Mouse (Mus musculus) common myeloid progenitor, adult 5-6 weeks (primary cell): ENCODE data around the gene Crispld2. TPM values are rescaled to one million over a fixed set of nuclear protein-coding genes. Genes with fewer than 3 reads are reported as not detected.

ENCODE experiments used
- ATAC-seq: replicated peaks from 2 replicates; pipeline ENCODE4 v1.8.0; 2016; ENCODE audit warnings: low read depth, mild to moderate bottlenecking, moderate TSS enrichment, inconsistent platforms; ENCODE audit not compliant: poor library complexity, severe bottlenecking
- total RNA-seq: library from RNA; stranded (forward); fragments of 200-1000, 187-1606 nt; gene quantifications from 2 replicates; pipeline ENCODE4 v1.2.3, GENCODE M21; 2017

Crispld2 gene
- total RNA-seq, 1 experiment from 2014 or later: not detected

DNA sequence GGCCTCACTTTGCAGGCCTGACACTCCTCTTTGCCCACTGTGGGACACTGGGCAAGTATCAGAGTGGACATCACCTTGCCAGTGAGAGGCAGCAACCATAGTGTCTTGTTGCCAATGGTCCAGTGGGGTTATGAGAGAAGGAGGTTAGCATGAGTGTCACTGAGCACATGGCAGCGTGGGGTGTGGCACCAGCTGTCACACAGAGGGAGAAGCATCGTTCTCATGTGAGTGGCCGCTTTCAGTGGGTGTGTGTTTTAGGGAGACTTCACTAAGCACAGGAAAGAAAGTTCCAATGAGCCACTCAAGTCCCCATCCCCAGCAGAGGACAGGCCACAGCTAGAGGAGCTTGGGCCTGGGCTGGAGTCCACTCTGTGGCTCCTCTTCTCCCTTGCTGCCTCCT, 62.6 kb downstream of the Crispld2 start:
- no peak for ATAC-seq

DNA sequence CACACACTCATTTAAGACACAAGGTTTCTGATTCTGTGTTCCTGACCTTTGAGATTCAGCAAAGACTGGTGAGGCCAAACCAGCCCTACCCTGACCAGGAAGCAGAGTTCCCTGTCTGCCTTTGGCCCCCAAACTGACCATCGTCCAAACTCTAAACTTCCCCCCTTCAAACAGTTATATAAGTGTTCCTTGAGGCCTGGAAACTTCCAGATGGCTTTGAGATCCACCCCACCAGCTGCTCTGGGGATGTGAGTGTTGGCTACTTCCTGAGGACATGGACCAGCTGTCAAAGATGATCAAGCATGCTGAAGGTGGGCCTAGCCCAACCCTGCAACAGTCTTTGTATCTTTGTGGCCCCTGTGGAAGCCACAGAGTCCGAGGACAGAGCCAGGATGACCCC, 64.8 kb downstream of the Crispld2 start:
- no peak for ATAC-seq

DNA sequence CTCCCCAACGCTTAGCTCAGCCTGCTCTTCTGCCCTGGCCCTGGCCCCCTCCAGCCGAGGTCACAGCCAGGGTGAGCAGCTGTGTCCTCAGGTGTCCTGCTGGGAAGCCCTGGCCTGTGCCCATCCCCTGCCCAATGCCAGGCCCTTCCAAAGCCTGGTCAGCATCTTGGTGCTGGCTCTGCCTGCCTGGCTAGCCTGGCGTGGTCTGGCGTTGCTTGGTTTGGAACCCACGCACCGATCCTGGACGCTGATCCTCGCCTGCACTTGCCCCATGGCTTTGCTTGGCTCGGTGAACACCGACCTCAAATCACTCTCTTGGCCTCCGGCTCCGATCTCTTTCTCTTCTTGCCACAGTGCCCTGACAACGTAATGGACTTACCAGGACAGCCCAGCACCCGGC, 70.5 kb downstream of the Crispld2 start:
- ATAC-seq: no peak

DNA sequence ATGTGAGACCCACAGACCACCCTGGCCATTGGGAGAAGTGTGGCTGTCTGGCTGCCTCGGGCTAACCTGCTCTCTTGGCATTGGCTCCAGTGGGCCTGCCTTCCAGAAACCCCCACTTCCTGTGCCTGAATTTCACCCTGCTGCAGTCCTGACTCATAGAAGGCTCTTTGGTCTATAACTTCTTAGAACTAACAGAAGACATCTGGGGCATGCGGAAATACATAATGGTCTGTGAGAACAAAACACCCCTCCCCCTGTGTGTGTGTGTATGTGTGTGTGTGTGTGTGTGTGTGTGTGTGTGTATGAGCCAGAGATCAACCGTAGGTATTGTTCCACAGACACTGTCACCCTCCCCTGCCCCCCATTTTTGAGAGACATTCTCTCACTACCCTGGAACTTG, 71.1 kb downstream of the Crispld2 start:
- ATAC-seq: no peak

DNA sequence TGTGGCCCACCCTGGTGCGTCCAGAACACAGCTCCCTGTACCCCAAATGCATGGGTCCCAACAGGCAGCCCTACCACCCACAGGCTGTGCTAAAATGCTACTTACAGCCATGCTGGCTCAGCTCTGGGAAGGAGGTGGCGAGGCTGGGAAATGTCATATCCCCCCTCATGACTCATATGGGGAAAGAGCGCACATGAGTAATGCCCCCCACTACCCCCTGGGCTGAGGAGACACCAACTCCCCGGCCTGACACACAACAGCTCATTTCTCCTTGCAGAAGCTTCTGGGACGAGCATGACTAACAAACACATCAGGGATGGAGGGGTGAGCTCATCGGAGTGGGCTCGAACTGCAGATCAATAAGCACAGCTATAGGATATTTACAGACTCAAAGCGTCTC, 73.4 kb downstream of the Crispld2 start:
- no peak for ATAC-seq

DNA sequence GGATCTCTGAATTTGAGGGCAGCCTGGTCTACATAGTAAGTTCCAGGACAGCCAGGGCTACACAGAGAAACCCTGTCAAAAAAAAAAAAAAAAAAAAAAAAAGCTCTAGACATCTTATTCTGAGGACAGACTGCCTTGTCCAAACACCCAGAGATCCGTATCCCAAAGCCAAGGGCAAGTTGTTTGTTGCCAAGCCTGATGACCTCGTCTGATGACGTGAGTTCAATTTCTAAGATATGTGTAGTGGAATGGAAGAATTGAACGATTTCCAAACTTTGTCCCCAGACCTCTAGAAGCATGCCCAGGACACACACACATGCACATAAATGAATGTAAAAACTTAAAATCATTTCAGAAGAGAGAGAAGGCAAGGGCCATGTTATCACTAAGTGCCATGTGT, 74.0 kb downstream of the Crispld2 start:
- no peak for ATAC-seq

DNA sequence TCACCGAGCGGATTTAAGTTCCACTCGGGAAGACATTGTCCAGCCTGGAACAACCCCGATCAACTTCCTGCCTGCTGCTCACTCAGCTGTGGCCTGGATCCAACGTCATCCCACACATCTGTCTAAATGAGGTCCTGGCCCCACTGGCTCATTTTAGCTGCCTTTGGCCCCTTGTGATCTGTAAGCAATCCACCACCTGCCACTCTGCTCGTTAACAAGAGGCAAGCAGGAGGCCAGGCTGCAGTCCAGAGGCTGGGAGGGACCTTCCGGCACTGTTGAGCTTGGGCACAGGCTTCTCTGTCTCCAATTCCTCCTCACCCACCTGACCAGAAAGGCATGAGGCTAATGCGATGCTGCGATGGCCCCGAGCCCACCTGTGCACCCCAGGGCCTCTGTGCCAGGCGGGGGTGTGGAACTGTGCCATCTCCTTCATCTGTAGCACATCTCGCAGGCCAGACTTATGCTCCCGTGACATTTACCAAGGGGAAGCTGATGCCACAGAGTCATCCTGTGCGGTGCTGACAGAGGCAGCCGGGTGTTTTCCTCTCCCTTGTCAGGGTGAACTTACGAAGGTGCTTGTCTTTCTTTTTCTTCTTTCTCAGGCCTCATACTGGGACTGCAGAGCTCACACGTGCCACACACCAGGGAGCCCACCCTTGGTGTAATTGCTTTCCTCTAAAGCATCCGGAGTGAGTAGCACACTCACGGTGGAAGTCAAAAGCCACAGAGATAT, 75.9 kb downstream of the Crispld2 start:
- ATAC-seq: no peak

DNA sequence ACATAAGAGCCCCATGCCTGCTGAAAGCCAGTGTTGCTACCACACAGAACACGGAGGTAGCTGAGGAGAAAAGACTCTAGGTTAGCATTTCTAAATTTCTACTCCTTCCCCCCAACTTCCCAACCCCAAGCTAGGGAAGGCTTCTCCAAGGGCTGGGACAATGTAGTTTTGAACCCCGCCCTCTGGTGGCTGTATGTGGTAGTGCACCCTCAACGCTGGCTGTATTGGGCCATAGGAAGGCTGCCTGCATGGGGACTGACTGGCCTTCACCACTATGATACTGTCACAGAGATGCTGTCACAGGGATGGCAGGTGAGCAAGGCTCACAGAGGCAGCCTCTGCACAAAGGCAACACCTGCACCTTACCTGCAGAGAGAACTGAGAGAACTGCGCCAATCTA, 79.4 kb downstream of the Crispld2 start:
- ATAC-seq: peak; percentile 88

DNA sequence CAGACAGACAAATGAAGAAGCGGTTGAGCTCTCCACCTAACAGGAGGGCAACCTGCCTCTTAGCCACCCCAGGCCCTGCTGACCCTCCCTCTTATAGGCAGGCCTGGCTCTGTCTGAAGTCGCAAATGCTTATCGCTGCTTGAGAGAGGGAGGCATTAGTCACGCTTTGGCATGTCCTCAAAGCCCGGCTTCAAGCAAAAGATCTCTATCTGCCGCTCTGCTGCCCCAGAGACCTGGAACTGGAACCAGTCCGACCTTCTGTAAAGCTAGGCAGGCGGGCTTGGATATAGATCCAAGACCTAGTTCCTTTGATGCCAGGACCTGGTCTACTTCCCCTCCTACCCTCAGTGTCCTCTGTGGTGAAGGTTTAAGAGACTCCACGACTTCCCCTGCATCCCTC, 80.0 kb downstream of the Crispld2 start:
- ATAC-seq: no peak

DNA sequence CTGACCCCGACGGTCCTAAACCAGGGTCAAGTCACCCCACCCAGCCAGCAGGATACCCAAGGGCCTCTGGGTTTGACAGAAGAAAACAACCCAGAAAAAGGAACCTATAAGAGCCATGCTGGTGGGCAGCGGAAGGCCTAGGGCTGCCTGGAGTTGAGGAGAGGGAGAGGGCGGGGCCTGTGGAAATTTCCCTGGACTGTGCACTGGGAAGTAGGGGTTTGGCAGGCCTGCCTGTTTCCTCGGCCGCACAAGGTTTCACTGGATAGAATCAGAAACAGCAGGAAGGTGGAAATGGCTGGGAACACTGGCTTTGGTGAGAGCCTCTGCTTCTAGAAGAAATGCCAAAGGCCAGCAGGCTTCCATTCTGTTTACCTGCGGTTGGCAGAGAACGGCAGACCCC, 80.6 kb downstream of the Crispld2 start:
- no peak for ATAC-seq

DNA sequence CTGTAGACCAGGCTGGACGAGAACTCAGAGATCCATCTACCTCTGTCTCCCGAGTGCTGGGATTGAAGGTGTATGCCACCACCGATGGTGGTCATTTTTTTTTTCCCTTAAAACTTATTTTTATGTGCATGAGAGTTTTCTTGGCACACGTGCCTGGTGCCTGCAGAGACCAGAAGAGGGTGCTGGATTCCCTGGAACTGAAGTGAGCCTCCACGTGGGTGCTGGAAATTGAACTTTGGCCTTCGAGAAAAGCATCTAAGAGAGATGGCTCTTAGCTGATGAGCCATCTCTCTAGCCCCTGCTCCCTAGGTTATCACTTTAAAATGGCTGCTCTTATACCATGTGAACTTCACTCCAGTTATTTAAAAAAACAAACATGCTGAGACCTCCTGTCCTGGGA, 82.3 kb downstream of the Crispld2 start:
- no peak for ATAC-seq

DNA sequence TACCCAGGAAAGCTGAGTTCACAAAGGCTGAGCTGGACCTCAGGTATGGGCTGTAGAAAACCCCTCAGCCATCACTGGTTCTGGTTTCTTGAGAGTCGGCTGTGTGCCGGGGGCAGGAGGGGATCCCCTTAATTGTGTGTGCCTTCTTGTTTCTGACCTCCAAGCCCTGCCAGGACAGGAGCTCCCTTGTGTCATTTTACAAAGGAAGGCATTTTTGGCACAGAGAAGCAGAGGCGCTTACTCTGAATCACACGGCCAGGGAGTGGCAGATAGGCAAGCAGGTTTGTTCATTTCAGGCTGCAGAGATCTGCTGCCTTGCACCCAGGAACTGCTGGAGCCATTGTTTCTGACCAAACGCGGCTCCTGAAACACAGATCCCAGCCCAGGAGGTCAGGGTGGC, 83.1 kb downstream of the Crispld2 start:
- ATAC-seq: no peak

DNA sequence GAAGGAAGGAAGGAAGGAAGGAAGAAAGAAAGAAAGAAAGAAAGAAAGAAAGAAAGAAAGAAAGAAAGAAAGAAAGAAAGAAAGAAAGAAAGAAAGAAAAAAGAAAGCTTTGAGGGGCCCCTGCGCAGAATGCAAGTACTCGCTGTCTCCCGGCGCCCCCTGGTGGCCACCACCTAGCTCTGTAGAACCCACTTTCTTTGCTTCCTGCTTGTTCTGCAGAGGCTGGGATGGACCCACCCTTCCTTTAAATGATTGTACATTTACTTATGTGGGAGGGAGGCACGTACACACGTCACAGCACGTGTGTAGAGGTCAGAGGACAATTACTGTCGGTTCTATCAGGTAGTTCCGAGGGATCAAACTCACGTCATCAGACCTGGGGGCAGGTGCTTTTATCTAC, 85.8 kb downstream of the Crispld2 start:
- ATAC-seq: peak; percentile 85

DNA sequence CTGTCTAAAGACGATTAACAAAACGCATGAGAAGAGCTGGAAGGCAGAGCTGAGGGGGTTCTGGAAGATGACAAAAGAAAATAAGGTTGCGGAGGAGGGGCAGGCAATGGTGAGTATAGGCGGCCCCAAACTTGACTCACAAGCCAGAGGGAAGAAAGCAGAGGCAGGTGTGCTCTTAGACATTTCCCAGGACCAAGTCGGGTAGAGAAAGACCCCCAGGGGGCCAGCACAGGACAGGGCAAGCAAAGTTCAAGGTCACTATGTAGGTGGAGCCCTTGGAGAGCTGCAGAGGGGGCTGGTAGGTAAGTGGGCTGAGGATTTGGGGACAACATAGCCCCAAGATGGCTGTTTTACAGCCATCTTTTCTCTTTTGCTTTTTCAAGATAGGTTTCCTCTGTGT, 87.1 kb downstream of the Crispld2 start:
- ATAC-seq: no peak

DNA sequence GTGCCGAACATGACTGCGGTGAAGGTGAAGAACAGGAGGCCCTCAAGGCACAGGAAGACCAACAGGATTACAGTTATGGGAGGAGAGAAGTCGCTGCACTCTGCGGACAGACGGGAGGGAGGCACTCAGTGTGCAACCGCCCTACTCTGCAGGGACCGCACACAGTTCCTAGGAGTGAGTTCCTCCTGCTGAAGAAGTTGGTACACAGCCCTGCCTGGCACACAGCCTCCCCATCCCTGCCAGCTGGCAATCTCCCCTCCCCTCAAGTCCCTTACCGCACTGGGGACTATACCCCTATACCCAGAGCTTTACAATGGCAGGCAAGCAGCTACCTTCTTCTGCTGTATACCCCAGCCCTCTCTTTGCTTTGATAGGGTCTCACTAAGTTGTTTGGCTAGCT, 91.0 kb downstream of the Crispld2 start:
- no peak for ATAC-seq

DNA sequence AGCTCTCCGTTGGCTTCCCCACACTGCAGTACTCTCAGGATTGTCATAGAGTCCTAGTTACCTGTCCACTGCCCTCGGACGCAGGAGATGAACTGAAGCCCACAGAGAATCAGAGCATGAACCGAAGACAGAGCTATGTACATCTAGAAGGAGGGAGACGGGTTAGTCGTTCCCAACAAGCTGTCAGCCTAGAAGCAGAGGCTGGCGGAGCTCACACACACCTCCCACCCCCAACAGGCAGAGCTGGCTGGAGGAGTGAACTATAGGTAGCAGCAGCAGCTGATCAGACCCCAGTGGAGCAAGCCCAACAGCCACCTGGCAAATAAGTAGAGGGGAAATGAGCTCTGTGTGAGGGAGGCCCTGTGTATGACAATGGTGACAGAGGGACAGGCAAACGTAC, 92.5 kb downstream of the Crispld2 start:
- ATAC-seq: no peak

DNA sequence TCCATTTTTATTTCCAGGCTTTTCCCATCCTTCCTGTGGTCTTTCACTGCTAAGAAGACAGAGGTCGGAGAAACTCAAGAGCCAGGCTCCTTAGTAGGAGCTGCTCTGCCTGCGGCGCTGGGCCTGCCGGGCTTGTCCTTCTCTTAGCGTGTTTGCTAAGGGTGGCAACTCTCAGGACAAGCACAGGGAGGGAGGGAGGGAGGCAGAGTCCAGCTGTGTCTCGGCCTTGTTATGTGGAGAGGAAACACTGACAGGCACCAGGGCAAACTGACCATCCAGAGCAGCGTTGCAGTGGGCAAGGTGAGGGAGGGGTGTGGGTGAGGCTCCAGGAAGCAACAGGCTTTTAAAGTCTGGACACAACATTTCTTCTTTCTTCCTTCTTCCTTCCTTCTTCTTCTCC, 97.3 kb downstream of the Crispld2 start:
- no peak for ATAC-seq

DNA sequence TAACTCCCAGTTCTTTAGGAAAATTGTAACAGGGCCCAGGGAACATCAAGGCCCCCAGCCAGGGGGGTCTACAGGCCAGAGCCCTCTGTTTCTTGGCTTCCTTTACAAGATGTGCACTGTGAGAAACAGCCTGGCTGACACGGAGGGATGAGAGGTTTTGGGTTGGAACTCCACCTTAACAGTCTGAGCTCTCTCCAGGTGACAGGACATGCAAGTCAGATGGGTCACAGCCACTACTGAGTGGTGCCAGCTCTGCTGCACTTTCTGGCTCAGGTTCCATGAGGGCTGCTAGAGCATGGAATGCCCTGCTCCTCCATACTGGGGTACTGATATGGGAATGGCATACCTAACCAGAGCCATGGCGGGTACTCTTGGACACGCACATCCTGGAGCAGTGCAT, 98.8 kb downstream of the Crispld2 start:
- no peak for ATAC-seq

DNA sequence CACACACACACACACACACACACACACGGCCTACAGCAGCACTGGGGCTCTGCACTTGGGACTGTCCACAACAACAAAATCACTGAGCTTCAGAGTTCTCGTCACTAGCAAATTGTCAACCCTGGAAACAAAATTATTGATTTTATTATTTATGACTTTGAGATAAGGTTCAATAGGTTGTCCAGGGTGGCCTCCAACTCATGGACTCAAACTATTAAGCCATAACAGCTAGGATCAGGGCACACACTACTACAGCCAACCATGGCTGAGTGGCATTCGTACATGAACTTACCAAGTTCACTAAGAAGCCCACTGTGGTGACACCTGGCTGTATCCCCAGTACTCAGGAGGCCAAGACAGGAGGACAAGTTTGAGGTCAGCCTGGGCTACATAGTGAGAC, 100.9 kb downstream of the Crispld2 start:
- no peak for ATAC-seq

DNA sequence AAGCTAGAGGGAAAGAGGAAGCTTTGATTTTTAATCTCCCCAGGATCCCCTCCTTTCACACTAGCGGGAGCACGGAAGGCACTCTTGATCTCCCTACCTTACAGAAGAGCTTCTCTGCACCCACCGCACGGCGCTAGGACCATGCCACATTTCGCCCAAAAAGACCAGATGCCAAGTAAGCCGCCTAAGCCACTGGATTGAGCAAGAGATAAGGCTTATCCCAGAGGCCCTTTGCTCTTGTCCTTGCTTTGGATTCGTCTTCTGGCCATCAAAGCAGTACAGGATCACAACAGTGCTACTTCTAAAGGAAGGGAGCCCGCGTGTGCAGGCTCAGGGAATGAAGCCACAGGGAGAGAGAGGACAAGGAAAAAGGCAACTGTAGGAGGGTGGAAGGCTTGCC, 102.6 kb downstream of the Crispld2 start:
- ATAC-seq: no peak

DNA sequence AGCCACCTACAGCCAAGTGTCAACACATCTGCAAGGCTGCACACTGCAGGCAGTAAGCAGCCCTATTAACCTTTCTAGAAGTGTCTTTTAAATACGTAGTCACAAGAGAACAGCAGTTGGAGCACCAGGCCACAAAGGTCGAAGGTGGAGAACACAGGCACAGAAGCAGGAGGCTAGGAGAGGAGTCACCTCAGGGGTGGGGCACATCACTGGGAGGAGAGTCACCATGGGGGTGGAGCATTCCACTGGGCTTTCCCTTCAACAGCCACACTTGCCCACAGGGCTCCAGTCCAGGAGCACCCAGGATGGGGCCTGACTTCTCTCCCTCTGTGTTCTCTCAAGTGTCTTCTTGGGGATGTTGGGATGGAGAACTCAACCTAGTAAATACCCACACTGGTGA, 104.2 kb downstream of the Crispld2 start:
- no peak for ATAC-seq

DNA sequence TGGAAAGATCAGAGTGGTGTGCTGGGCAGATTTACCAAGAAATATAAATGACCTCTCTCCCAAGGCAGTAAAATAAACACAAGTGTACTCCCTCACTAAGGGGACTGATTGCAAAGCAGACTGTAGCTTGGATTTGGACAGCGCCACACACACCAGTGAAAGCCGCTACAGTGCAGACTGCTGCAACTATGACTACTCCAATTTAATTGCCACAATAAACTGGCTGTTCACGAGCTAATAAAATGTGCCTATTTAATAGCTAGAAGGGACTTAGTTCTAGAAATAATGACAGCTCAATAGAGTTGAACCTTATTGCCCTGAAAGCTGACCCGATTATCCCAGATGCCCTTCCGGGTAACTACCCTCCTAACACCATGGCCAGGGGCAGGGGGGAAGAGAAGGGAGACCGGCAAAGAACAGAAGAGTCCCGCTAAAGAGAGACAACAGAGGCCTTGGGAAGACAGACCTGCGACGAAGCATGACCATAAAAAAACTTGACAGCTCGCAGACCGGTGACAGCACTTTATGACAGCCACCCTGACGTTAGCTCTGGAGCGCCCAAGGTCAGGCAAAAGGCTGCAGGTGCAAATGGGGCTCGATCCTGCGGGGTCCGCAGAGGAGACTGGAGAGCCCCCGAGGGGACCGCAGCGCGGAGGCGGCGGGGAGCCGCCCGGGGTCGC, 108.3 kb downstream of the Crispld2 start:
- ATAC-seq: no peak
